Mouse (Mus musculus) liver, postnatal 0 days (tissue): ENCODE results near the gene Zbtb5.

Source experiments
- CTCF ChIP-seq: sonication (generic); IDR thresholded peaks from 2 replicates; pipeline ENCODE4 v1.5.1; 2016; ENCODE audit warnings: antibody characterized with exemption, low read depth
- EP300 ChIP-seq: IDR thresholded peaks from 2 replicates; pipeline ENCODE4 v1.6.1; 2016; ENCODE audit warnings: antibody characterized with exemption, low read depth, mild to moderate bottlenecking

GRCm38 (mm10) chr4:45019009-45019408 is 6.8 kb upstream of the Zbtb5 start:
- TF ChIP-seq CTCF: no peak
- TF ChIP-seq EP300: no peak
